Mouse (Mus musculus) C2C12 (cell line): ENCODE measurements around the gene Nrros. TPM values are rescaled to one million over a fixed set of nuclear protein-coding genes. Genes with fewer than 3 reads are reported as not detected.

ENCODE experiments used
- H3K27me3 ChIP-seq: one replicate; pipeline ENCODE4 v1.6.1; 2011; ENCODE audit not compliant: control insufficient read depth, insufficient read depth, insufficient read length
- H3K36me3 ChIP-seq: one replicate; pipeline ENCODE4 v1.6.1; 2011; ENCODE audit not compliant: control insufficient read depth, insufficient read depth
- H3K4me3 ChIP-seq: one replicate; pipeline ENCODE4 v1.5.1; 2011; ENCODE audit warnings: mild to moderate bottlenecking, control low read depth; ENCODE audit not compliant: poor library complexity, insufficient read depth, severe bottlenecking
- H3K79me2 ChIP-seq: one replicate; pipeline ENCODE4 v1.6.1; 2011; ENCODE audit not compliant: control insufficient read depth, insufficient read depth
- H3K79me3 ChIP-seq: one replicate; pipeline ENCODE4 v1.6.1; 2011; ENCODE audit warnings: low read depth, control low read depth
- H3ac ChIP-seq: one replicate; pipeline ENCODE3; 2011; ENCODE audit warnings: low read depth; ENCODE audit not compliant: control insufficient read depth, insufficient read length
- CEBPB ChIP-seq: IDR thresholded peaks from one replicate; pipeline ENCODE4 v1.6.1; 2011; ENCODE audit warnings: low read depth, mild to moderate bottlenecking, control low read depth, moderate library complexity
- CTCF ChIP-seq: IDR thresholded peaks from one replicate; pipeline ENCODE4 v1.5.1; 2011; ENCODE audit not compliant: control insufficient read depth, insufficient read depth, insufficient read length
- FOSL1 ChIP-seq: IDR thresholded peaks from one replicate; pipeline ENCODE4 v1.8.0; 2011; ENCODE audit warnings: mild to moderate bottlenecking, low read length; ENCODE audit not compliant: poor library complexity, insufficient read depth, severe bottlenecking
- MAX ChIP-seq: IDR thresholded peaks from one replicate; pipeline ENCODE4 v1.6.1; 2011; ENCODE audit warnings: mild to moderate bottlenecking, control low read depth
- MYOD1 ChIP-seq: IDR thresholded peaks from one replicate; pipeline ENCODE4 v1.6.1; 2011; ENCODE audit warnings: low read depth; ENCODE audit not compliant: control insufficient read depth, insufficient read length
- MYOG ChIP-seq: IDR thresholded peaks from one replicate; pipeline ENCODE4 v1.6.1; 2011; ENCODE audit not compliant: control insufficient read depth, insufficient read length; ENCODE audit errors: extremely low read depth
- USF1 ChIP-seq: IDR thresholded peaks from one replicate; pipeline ENCODE4 v1.6.1; 2011; ENCODE audit warnings: low read depth, mild to moderate bottlenecking, control low read depth, moderate library complexity
- long read RNA-seq, 2 experiments: library from polyadenylated mRNA; unstranded; transcript quantifications; one replicate each; pipeline ENCODE4 v2.0.0; 2019 to 2020
- polyA plus RNA-seq: library from polyadenylated mRNA; unstranded; fragments of >200 nt; fragmentation: generic; extraction: Trizol; gene quantifications from one replicate; pipeline ENCODE4 v1.2.1, GENCODE M21; 2012; ENCODE audit warnings: missing spikeins

Gene Nrros
- not detected for polyA plus RNA-seq
- long read RNA-seq, experiment 1 = 0 reads
- long read RNA-seq, experiment 2 = 0 reads

- H3ac ChIP-seq = no peak within 1 kb of the TSS
- TF ChIP-seq CTCF (no peak), MYOG (no peak), FOSL1 (no peak), USF1 (no peak), CEBPB (no peak), MAX (no peak), MYOD1 (no peak)
- H3K79me2 ChIP-seq = no peaks in the 10 kb centered on the region
- no peak within 1 kb of the TSS for H3K4me3 ChIP-seq
- H3K36me3 ChIP-seq = no peaks in the 10 kb centered on the region
- peaks cover 37% of the 10 kb centered on the region for H3K27me3 ChIP-seq
- H3K79me3 ChIP-seq = no peaks in the 10 kb centered on the region
Observed at GRCm38 (mm10) chr16:32165281-32165821, at the start of gene Nrros. Gene Nrros, minus strand, starts transcription at chr16:32165594.

GRCm38 (mm10) chr16:32214804-32215576 is 49.6 kb upstream of the Nrros start:
- Histone ChIP-seq H3K79me3 (no peaks in the 10 kb centered on the region), H3K79me2 (no peaks in the 10 kb centered on the region), H3K27me3 (peaks cover 7% of the 10 kb centered on the region), H3ac (no peak overlapping the region), H3K36me3 (no peaks in the 10 kb centered on the region), H3K4me3 (no peak overlapping the region)
- no peak for TF ChIP-seq MAX
- no peak for TF ChIP-seq CEBPB
- no peak for TF ChIP-seq USF1
- no peak for TF ChIP-seq MYOD1
- TF ChIP-seq MYOG = no peak
- no peak for TF ChIP-seq CTCF
- TF ChIP-seq FOSL1 = no peak

- Histone ChIP-seq H3K4me3 (no peak overlapping the region), H3K27me3 (peaks cover 7% of the 10 kb centered on the region), H3K79me3 (no peaks in the 10 kb centered on the region), H3ac (no peak overlapping the region), H3K79me2 (no peaks in the 10 kb centered on the region), H3K36me3 (no peaks in the 10 kb centered on the region)
- TF ChIP-seq USF1 (no peak), MYOD1 (no peak), FOSL1 (no peak), MAX (no peak), CTCF (no peak), CEBPB (no peak)
Observed at GRCm38 (mm10) chr16:32214156-32214555, 48.8 kb upstream of the Nrros start.

GRCm38 (mm10) chr16:32204902-32205301 is 39.5 kb upstream of the Nrros start:
- TF ChIP-seq MYOG (no peak), MYOD1 (no peak), FOSL1 (no peak), CTCF (no peak), USF1 (no peak), MAX (no peak), CEBPB (no peak)
- H3ac ChIP-seq = no peak overlapping the region
- H3K79me2 ChIP-seq = no peaks in the 10 kb centered on the region
- no peaks in the 10 kb centered on the region for H3K79me3 ChIP-seq
- H3K36me3 ChIP-seq = no peaks in the 10 kb centered on the region
- H3K27me3 ChIP-seq = peaks cover 18% of the 10 kb centered on the region
- H3K4me3 ChIP-seq = no peak overlapping the region

GRCm38 (mm10) chr16:32202681-32203080 is 37.3 kb upstream of the Nrros start:
- TF ChIP-seq MYOG (no peak), MYOD1 (no peak), USF1 (no peak), CEBPB (no peak), CTCF (no peak), FOSL1 (no peak), MAX (no peak)
- no peak overlapping the region for H3K4me3 ChIP-seq
- H3K27me3 ChIP-seq = peaks cover 15% of the 10 kb centered on the region
- H3K79me3 ChIP-seq = no peaks in the 10 kb centered on the region
- H3ac ChIP-seq = no peak overlapping the region
- no peaks in the 10 kb centered on the region for H3K36me3 ChIP-seq
- no peaks in the 10 kb centered on the region for H3K79me2 ChIP-seq

GRCm38 (mm10) chr16:32201004-32201325 is 35.6 kb upstream of the Nrros start:
- H3K36me3 ChIP-seq = no peaks in the 10 kb centered on the region
- H3K79me3 ChIP-seq = no peaks in the 10 kb centered on the region
- peaks cover 11% of the 10 kb centered on the region for H3K27me3 ChIP-seq
- H3K4me3 ChIP-seq = no peak overlapping the region
- H3K79me2 ChIP-seq = no peaks in the 10 kb centered on the region
- TF ChIP-seq USF1 = no peak
- no peak for TF ChIP-seq CEBPB
- TF ChIP-seq MYOD1 = no peak
- no peak for TF ChIP-seq FOSL1
- no peak for TF ChIP-seq MYOG
- no peak for TF ChIP-seq MAX
- no peak for TF ChIP-seq CTCF
- no peak overlapping the region for H3ac ChIP-seq
